Mouse (Mus musculus) stomach, embryonic 15.5 days (tissue): ENCODE measurements around the gene Psmb10. TPM values are rescaled to one million over a fixed set of nuclear protein-coding genes. Genes with fewer than 3 reads are reported as not detected.

ENCODE experiments used
- ATAC-seq: fragments of 200-750 bp; cut with Nextera tagmentation; 2 replicates; pipeline ENCODE4 v1.8.0; 2017; ENCODE audit warnings: low read depth, moderate number of reproducible peaks, moderate TSS enrichment; ENCODE audit not compliant: insufficient read depth, low FRiP score
- H3K27ac ChIP-seq: fragments of 300-500 bp; sonication (generic); 2 replicates; pipeline ENCODE4 v1.5.1; 2015; ENCODE audit warnings: mild to moderate bottlenecking, inconsistent platforms
- H3K27me3 ChIP-seq: fragments of 300-500 bp; sonication (generic); replicated peaks from 2 replicates; pipeline ENCODE4 v1.6.1; 2015; ENCODE audit warnings: inconsistent platforms
- H3K36me3 ChIP-seq: fragments of 300-500 bp; sonication (generic); 2 replicates; pipeline ENCODE4 v1.6.1; 2015; ENCODE audit warnings: inconsistent platforms
- H3K4me1 ChIP-seq: fragments of 300-500 bp; sonication (generic); 2 replicates; pipeline ENCODE4 v1.6.1; 2015; ENCODE audit warnings: inconsistent platforms
- H3K4me2 ChIP-seq: fragments of 300-500 bp; sonication (generic); 2 replicates; pipeline ENCODE4 v1.6.1; 2015; ENCODE audit warnings: mild to moderate bottlenecking, inconsistent platforms
- H3K4me3 ChIP-seq: fragments of 300-500 bp; sonication (generic); replicated peaks from 2 replicates; pipeline ENCODE4 v1.5.1; 2015; ENCODE audit warnings: inconsistent platforms
- H3K9ac ChIP-seq: fragments of 300-500 bp; sonication (generic); 2 replicates; pipeline ENCODE4 v1.6.1; 2015; ENCODE audit warnings: inconsistent platforms
- H3K9me3 ChIP-seq: fragments of 300-500 bp; sonication (generic); 2 replicates; pipeline ENCODE4 v1.6.1; 2016; ENCODE audit warnings: inconsistent platforms
- WGBS: fragments of 180-500 bp; shearing (Covaris S2); methylation state at CpG from one replicate; pipeline ENCODE4 v1.1.7; 2015; 5-methylcytosine and 5-hydroxymethylcytosine counted together
- polyA plus RNA-seq: library from polyadenylated mRNA; unstranded; fragments of >200 nt; fragmentation: Nextera tagmentation; extraction: Ambion mirVana; gene quantifications from 2 replicates; pipeline ENCODE4 v1.2.1, GENCODE M21; 2015

Psmb10 gene
- polyA plus RNA-seq, 1 experiment from 2014 or later = 61.4 TPM

GRCm38 (mm10) chr8:105935863-105936603 is 2.2 kb downstream of the Psmb10 start:
- Histone ChIP-seq H3K9ac (0 out of 2 replicates have a peak overlapping the region, but pooled peaks have one; percentile 19), H3K4me3 (peak overlapping the region; percentile 96), H3K27ac (peak overlapping the region; percentile 87; the same call in 1 of the 2 replicates), H3K27me3 (no peaks in the 10 kb centered on the region), H3K4me1 (peaks cover 16% of the 10 kb centered on the region), H3K36me3 (no peaks in the 10 kb centered on the region), H3K4me2 (peak overlapping the region; percentile 93), H3K9me3 (no peaks in the 10 kb centered on the region)
- ATAC-seq = no peak
- WGBS = 26% methylated on average over 7 of the region's 7 CpGs

- Histone ChIP-seq H3K27me3 (no peaks in the 10 kb centered on the region), H3K36me3 (peaks cover 4% of the 10 kb centered on the region; the same call in 1 of the 2 replicates), H3K4me3 (no peak overlapping the region), H3K27ac (no peak overlapping the region), H3K4me2 (no peak overlapping the region), H3K9me3 (no peaks in the 10 kb centered on the region), H3K4me1 (peaks cover 16% of the 10 kb centered on the region), H3K9ac (no peak overlapping the region)
- ATAC-seq = no peak
- 72% methylated on average over 6 of the region's 6 CpGs for WGBS
Observed at GRCm38 (mm10) chr8:105935105-105935504, 3.1 kb downstream of the Psmb10 start.

- ATAC-seq = no peak
- peaks cover 13% of the 10 kb centered on the region; the same call in 1 of the 2 replicates for H3K36me3 ChIP-seq
- 85% methylated on average over 2 of the region's 2 CpGs for WGBS
- no peak within 1 kb of the TSS for H3K4me2 ChIP-seq
- H3K27me3 ChIP-seq = no peaks in the 10 kb centered on the region
- H3K27ac ChIP-seq = no peak within 1 kb of the TSS
- no peak within 1 kb of the TSS for H3K9ac ChIP-seq
- H3K4me3 ChIP-seq = no peak within 1 kb of the TSS
- H3K9me3 ChIP-seq = no peaks in the 10 kb centered on the region
- H3K4me1 ChIP-seq = peaks cover 16% of the 10 kb centered on the region
Observed at GRCm38 (mm10) chr8:105933762-105934161, 4.5 kb downstream of the Psmb10 start, which contains the start of gene Ctrl. Gene Ctrl, minus strand, starts transcription at chr8:105933862.

- H3K27ac ChIP-seq = no peak overlapping the region
- peaks cover 8% of the 10 kb centered on the region; the same call in 1 of the 2 replicates for H3K4me1 ChIP-seq
- no peak overlapping the region for H3K9ac ChIP-seq
- H3K4me2 ChIP-seq = no peak overlapping the region
- no peaks in the 10 kb centered on the region for H3K9me3 ChIP-seq
- H3K27me3 ChIP-seq = no peaks in the 10 kb centered on the region
- no peak for ATAC-seq
- H3K36me3 ChIP-seq = peaks cover 13% of the 10 kb centered on the region; the same call in 1 of the 2 replicates
- 87% methylated on average over 11 of the region's 11 CpGs for WGBS
- H3K4me3 ChIP-seq = no peak overlapping the region
Observed at GRCm38 (mm10) chr8:105932525-105932924, 5.7 kb downstream of the Psmb10 start.

GRCm38 (mm10) chr8:105931271-105931670 is 7.0 kb downstream of the Psmb10 start:
- no peak overlapping the region for H3K4me2 ChIP-seq
- no peak overlapping the region for H3K4me3 ChIP-seq
- H3K4me1 ChIP-seq = peaks cover 4% of the 10 kb centered on the region; the same call in 1 of the 2 replicates

GRCm38 (mm10) chr8:105930602-105931001 is 7.6 kb downstream of the Psmb10 start:
- WGBS = 21% methylated on average over 8 of the region's 8 CpGs
- no peaks in the 10 kb centered on the region for H3K27me3 ChIP-seq
- ATAC-seq = 0 out of 2 replicates have a peak, but pooled peaks have one; percentile 19
- peaks cover under 1% of the 10 kb centered on the region; the same call in 1 of the 2 replicates for H3K4me1 ChIP-seq
- peaks cover 13% of the 10 kb centered on the region; the same call in 1 of the 2 replicates for H3K36me3 ChIP-seq
- no peak overlapping the region for H3K9ac ChIP-seq
- H3K4me3 ChIP-seq = no peak overlapping the region
- H3K4me2 ChIP-seq = no peak overlapping the region
- no peak overlapping the region for H3K27ac ChIP-seq
- H3K9me3 ChIP-seq = no peaks in the 10 kb centered on the region

More at GRCm38 (mm10) chr8:105931271-105931670, 7.0 kb downstream of the Psmb10 start:
- no peak overlapping the region for H3K9ac ChIP-seq
- H3K36me3 ChIP-seq = peaks cover 13% of the 10 kb centered on the region; the same call in 1 of the 2 replicates
- no peaks in the 10 kb centered on the region for H3K27me3 ChIP-seq
- no peak for ATAC-seq
- no peak overlapping the region for H3K27ac ChIP-seq
- H3K9me3 ChIP-seq = no peaks in the 10 kb centered on the region
- WGBS = 92% methylated on average over 3 of the region's 3 CpGs

- no peaks in the 10 kb centered on the region for H3K27me3 ChIP-seq
- H3K4me2 ChIP-seq = no peak overlapping the region
- no peak overlapping the region for H3K9ac ChIP-seq
- H3K4me3 ChIP-seq = no peak overlapping the region
- ATAC-seq = no peak
- H3K4me1 ChIP-seq = no peaks in the 10 kb centered on the region
- H3K27ac ChIP-seq = no peak overlapping the region
- peaks cover 9% of the 10 kb centered on the region for H3K36me3 ChIP-seq
- H3K9me3 ChIP-seq = no peaks in the 10 kb centered on the region
- 61% methylated on average over 3 of the region's 3 CpGs for WGBS
Observed at GRCm38 (mm10) chr8:105925123-105925522, 13.1 kb downstream of the Psmb10 start.

- Histone ChIP-seq H3K9ac (no peak overlapping the region), H3K4me1 (no peaks in the 10 kb centered on the region), H3K27ac (no peak overlapping the region), H3K27me3 (no peaks in the 10 kb centered on the region), H3K4me3 (no peak overlapping the region), H3K9me3 (no peaks in the 10 kb centered on the region), H3K36me3 (no peaks in the 10 kb centered on the region; the same call in none of the 2 replicates), H3K4me2 (no peak overlapping the region)
- no peak for ATAC-seq
- 79% methylated on average over 3 of the region's 3 CpGs for whole genome bisulfite sequencing
Observed at GRCm38 (mm10) chr8:105919390-105919789, 18.9 kb downstream of the Psmb10 start.

- peak overlapping the region; percentile 92 for H3K27ac ChIP-seq
- 29% methylated on average over 16 of the region's 16 CpGs for WGBS
- H3K4me3 ChIP-seq = peak overlapping the region; percentile 99
- H3K4me1 ChIP-seq = peaks cover 9% of the 10 kb centered on the region
- no peaks in the 10 kb centered on the region for H3K9me3 ChIP-seq
- no peak for ATAC-seq
- no peaks in the 10 kb centered on the region for H3K27me3 ChIP-seq
- H3K4me2 ChIP-seq = peak overlapping the region; percentile 82
- peak overlapping the region; percentile 99 for H3K9ac ChIP-seq
- no peaks in the 10 kb centered on the region for H3K36me3 ChIP-seq
Observed at GRCm38 (mm10) chr8:105900941-105901616, 37.2 kb downstream of the Psmb10 start.

GRCm38 (mm10) chr8:105900180-105900940 is 37.9 kb downstream of the Psmb10 start, which contains the start of gene Pskh1:
Gene Pskh1, plus strand, starts transcription at chr8:105900441.
- Histone ChIP-seq H3K9me3 (no peaks in the 10 kb centered on the region), H3K36me3 (no peaks in the 10 kb centered on the region), H3K27ac (peak within 1 kb of the TSS; percentile 92), H3K4me2 (peak within 1 kb of the TSS; percentile 82), H3K4me1 (peaks cover 9% of the 10 kb centered on the region), H3K4me3 (peak within 1 kb of the TSS; percentile 99), H3K27me3 (no peaks in the 10 kb centered on the region), H3K9ac (peak within 1 kb of the TSS; percentile 99)
- ATAC-seq = peak; percentile 96
- under 1% methylated on average over 67 of the region's 68 CpGs for WGBS

GRCm38 (mm10) chr8:105897801-105898480 is 40.3 kb downstream of the Psmb10 start:
- Histone ChIP-seq H3K4me3 (no peak overlapping the region), H3K36me3 (0 out of 2 replicates have a peak, but pooled peaks cover 3% of the 10 kb centered on the region), H3K27me3 (no peaks in the 10 kb centered on the region), H3K9me3 (no peaks in the 10 kb centered on the region), H3K27ac (no peak overlapping the region), H3K4me1 (peaks cover 12% of the 10 kb centered on the region), H3K4me2 (no peak overlapping the region), H3K9ac (no peak overlapping the region)
- no peak for ATAC-seq
- WGBS = 78% methylated on average over 9 of the region's 9 CpGs
